Mouse (Mus musculus) bone marrow, adult 2 months (tissue): ENCODE data around the gene Cyp24a1.

Source experiments
- CTCF ChIP-seq: fragments of 200-500 bp; IDR thresholded peaks from 2 replicates; pipeline ENCODE4 v1.5.1; 2011; ENCODE audit warnings: low read length, control low read depth; ENCODE audit not compliant: control insufficient read depth, insufficient read depth
- POLR2A ChIP-seq: fragments of 200-500 bp; IDR thresholded peaks from 2 replicates; pipeline ENCODE4 v1.6.1; 2011; ENCODE audit warnings: low read depth, mild to moderate bottlenecking, control low read depth, low read length, borderline replicate concordance; ENCODE audit not compliant: control insufficient read depth

DNA sequence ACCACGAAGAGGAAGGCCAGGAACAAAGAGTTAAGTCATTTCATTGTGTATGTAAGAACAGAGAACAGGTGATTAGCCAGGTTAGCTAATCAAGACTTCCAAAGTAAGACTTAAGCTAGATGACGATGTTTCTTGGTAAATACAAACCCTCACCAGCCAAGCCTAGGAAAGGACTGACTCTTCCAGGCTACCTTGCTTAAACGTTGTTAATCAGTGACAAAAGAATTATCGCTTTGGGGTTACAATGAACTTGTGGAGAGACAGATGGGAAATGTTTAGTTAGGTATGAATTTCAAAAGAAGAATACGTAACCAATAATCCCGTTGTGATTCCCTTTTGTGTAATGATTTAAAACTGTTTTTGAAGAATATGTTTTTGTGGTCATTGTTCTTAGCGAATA lies 48.0 kb upstream of the Cyp24a1 start:
- TF ChIP-seq CTCF (no peak), POLR2A (no peak)
